Mouse (Mus musculus) cerebellum, adult (tissue): Measurements from ENCODE around the gene Nipal3.

Experiments used
- ATAC-seq: cut with Nextera tagmentation; 2 replicates; pipeline ENCODE4 v1.9.2; 2017; ENCODE audit warnings: mild to moderate bottlenecking, moderate library complexity, mixed read lengths; ENCODE audit not compliant: insufficient number of reproducible peaks, low FRiP score, low TSS enrichment

Nipal3 gene

DNA sequence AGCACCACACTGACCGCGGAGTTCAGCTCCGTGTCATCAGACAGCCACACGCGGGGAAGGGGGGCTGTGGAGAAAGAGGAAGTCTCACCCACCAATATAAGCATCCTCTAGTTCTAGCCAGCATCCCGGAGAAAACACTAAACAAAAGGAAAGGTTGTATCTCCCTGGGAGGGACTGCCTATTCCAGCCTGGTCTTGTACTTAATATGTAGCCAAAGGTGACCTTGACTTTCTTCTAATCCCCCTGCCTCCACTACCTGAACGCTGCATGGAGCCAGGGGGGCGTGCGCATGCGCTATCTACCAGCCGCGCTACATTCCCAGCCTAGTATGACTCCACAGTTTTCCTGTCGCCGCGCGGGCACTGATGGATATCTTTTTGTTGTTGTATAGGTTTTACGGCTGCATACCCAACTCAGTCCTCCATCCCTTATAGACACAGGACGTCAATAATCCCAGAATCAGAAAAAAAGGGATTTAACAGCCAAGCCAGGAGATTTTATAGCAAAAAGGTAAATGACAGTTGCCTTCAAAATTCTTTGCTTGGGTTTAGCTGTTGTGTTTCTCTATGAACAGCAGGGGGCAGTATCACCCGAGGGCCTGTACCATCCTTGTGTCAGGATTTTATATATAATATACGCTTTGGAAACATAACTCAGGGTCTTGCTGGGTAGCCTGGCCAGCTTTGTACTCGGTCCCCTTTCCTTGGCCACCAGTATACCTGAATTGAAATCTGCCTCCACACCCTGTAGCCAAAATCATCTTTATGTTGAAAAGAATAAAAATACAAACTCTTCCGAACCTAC lies 12.9 kb upstream of the Nipal3 start:
- no peak for ATAC-seq

DNA sequence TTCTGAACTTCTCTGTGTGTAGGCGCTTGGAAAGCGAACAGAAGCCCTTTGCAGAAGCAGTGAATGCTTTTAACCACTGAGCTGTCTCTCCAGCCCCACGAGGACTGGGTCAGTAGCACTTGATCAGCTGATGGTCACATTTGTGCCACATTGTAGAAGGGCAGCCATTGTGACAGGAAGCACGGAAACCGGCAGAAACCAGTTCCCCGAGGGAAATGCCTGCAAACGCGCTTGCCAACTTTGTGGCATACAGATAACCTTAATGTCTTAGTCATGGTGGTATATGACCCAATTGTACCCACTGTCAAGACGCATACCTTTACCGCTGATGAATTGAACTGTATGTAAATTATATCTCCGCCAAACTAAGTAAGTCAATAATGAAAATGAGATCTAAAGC lies 11.0 kb upstream of the Nipal3 start:
- no peak for ATAC-seq

DNA sequence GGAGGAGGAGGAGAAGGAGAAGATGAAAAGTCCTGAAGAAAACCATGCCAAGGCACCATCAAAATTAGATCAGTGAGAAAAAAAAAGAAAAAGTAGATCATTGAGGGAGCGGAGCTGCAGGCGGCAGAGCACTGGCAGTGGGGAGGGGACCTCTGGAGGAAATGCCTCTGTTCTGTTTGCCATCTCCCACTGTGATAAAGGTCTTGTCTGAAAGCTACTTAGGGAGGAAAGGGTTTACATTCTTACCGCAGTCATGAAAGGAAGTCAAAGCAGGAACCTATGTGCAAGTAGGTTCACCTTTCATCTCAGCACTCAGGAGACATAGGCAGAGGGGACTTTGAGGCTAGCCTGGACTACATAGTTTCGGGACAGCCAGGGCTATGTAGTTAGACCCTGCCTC lies 6.7 kb upstream of the Nipal3 start:
- no peak for ATAC-seq

DNA sequence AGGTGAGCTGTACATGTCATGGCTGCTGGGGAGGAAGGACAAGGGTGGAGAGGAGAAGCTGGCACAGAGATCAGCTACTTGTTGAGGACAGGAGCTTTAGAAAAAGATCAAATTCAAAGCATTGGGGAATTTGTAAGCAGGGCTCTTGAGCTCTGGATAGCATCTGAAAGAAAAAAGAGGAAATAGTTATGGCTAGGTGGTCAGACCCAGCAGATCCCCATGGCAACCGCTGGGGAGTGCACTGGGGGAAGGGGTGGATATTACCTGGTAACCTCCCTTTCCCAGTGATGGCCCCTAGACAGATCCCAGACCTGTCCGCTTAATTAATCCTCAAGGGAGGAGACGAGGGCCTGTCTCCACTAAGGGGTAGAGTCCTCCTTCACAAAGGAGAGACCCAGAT lies 5.0 kb upstream of the Nipal3 start:
- ATAC-seq: no peak

DNA sequence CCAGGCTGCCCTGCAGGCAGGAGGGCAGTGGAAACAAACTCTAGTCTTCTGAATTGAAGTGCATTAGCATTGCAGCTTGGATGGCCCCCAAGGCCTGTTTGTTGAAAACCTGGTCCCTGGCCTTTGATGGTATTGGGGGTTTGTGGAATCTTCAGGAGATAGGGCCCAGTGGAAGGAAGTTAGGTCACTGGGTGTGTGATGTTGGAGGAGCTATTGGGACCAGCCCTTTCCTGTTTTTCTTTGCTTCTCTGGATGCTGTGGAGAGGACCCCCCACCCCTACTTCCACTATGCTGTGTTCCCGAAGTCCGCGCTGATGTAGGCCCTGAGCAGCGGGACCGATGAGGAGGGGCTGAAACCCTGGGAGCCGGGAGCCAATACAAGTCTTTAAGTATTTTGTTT lies 3.3 kb upstream of the Nipal3 start:
- no peak for ATAC-seq

DNA sequence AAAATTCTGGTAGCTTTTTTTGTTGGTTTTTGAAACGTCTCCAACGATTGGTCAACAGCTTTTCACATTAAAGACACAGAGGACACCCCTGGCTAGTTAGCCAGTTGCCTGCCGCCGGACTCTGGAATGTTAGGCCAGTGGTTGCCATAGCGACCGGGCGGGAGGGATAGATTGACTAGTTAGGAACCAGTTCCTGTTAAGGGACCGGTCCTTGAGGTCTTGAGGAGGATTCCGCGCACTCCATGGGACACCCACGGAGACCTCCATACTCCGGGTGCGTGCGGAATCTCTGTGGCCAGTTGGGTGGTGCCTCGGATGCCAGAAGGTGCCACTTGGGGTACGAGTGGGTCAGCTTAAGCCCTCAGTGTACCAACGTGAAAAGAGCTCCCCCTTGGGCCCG lies 972 bp upstream of the Nipal3 start:
- ATAC-seq: no peak

DNA sequence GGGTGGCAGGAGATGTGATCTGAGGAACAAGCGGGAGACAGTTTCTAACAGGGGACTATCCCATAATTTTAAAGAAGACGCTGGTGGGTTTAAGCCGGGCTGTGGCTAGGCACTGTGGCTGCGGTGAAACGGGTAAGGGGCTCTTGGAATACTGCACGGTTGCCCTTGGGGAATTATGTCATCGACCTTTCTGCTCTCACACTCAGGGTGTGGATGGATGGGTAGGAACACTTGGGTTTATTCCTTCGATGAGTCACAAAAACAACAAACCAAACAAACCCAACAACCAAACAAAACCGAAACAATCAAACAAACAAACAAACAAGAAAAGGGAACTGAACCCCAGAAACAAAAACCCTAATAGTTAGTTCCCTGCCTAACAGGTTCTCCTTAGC lies 556 bp upstream of the Nipal3 start:
- no peak for ATAC-seq

DNA sequence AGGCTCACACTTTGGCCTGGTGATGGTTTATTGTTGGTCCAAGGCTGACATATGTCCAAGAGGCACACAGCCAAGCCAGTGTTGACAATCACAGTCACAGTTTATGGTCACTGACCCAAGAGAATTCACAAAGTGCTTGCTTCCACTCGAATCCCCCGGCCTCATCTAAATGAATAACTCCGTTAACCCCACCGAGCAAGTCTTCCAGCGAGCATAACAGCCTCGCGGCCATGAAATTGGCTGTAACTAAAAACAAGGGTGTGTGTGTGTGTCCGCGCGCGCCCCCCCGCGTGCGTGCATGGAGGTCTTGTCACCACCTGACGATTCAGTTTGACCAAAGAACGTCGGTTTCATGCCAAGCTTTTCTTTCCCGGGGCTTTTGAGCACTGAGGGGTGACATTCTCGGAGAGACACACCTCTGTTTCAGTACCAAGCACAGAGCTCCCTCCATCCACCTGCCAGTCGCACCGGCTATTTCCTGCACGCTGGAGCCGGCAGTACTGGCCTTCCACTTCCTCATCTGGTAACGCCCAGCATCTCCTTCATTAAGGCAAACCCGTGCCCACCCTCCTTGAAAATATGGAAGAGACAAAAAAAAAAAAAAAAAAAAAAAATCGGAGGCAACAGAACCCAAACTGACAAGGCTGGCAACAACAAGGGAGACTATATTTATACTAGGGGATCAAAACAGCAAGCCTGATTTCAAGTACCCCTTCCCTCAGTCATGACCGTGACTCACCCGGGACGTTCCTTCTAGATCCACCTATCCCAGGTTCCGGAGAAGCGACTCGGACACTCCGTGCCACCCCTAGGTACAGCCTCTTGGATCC lies 932 bp downstream of the Nipal3 start:
- ATAC-seq: no peak

DNA sequence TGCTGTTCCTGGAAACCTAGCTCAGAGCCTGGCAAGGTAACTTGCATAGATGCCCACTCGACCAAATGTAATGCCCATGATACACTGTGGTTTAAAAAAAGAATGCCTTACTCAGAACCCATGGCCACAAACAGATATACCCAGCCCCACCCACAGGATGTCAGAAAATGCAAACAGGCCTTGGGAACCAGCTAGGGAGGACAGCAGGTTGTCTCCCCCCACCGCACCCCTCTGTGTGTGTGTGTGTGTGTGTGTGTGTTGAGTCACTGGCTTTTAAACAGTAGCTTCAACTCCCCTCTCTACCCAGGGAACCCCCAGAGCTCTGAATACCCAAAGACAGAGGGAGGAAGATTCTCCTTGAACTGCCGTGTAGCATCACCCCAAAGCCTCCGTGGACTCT lies 1.6 kb downstream of the Nipal3 start:
- ATAC-seq: no peak

DNA sequence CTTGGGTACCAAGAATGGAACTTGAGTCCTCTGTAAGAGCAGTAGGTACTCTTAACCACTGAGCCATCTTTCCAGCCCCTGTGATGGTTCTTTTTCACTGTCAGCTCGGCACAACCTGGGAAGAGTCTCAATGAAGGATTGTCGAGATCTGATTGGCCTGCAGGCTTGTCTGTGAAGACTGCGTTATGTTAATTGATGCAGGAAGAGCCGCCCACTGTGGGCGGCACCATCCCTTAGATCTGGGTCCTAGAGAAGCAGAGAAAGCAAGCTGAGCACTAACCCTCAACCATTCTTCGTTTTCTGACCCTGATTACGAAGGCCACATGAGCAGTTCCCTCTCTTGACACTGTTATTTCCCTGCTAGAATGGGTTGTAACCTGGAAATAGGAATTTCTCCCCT lies 5.6 kb downstream of the Nipal3 start:
- no peak for ATAC-seq

DNA sequence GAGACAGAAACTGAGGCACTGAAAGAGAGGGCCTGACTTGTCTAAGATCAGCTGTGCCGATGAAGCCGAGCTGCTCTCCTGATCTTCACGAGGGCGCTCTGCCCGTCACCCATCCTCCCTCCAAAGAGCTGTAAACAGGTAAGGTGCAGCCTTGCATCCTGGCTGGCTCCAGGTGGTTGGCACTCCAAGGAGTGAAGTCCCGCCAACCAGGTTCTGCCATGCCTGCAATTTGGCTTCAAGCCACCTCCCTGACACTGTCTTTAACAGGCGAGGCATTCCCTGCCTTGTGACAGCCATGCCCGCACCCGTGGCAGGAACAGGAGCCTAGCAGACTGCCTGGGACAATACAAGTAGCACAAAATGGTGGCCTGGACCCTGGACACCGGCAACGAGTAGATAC lies 8.5 kb downstream of the Nipal3 start:
- peak; percentile 56; the same call in 1 of the 2 replicates for ATAC-seq

DNA sequence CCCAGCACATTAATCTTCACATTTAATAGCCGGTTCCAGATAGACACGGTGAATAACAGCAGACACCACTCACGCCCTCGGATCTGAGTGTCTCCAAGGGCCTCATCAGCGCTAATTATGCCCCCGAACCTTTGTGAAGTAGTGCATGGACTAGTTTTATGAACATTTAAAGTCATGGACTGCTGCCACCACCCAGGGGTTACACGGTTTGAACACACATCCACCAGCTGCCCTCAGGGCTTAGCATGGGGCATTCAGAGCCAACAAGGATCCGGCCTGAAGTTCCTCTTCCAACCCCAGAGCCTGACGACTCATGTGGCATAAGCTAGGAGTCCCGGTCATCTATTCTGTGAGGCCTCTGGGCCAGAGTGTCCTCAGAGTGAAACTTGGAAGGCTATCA lies 9.8 kb downstream of the Nipal3 start:
- ATAC-seq: no peak

DNA sequence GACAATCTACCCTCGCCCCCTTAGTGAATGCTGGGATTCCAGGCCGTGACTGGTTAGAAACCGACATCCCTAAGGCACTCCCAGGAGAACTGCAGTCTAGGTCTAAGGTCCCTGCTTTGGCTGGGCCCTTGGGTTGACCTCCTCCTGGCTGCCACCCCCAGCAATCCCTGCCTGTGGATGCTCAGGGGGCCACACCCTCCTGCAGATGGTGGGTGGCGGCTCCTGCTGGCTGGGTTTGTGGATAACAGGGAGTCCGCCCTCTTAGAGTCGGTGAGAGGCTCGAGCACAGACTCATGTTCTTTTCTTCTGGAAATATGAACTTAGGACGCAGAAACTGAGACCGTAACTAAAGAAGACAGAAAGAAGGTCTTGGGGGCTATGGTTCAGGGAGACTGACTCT lies 14.5 kb downstream of the Nipal3 start:
- ATAC-seq: no peak

DNA sequence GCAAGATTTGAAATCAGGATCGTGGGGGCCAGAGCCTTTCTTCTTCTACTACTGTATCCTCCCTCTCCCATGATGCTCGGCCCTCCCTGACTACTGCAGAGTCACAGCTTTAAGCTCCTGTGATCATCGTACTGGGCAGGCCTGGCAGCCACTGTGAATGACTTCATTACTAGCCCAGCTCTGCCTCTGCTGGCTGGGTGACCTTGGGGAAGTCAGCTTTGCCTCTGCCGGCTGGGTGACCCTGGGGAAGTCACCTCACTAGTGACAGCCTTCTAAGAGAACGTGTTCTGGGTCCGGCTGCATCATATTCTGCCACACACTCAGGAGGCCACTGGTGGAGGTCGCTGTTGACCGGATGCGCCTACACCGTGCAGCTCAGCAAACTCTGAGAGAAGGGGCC lies 17.0 kb downstream of the Nipal3 start:
- no peak for ATAC-seq

DNA sequence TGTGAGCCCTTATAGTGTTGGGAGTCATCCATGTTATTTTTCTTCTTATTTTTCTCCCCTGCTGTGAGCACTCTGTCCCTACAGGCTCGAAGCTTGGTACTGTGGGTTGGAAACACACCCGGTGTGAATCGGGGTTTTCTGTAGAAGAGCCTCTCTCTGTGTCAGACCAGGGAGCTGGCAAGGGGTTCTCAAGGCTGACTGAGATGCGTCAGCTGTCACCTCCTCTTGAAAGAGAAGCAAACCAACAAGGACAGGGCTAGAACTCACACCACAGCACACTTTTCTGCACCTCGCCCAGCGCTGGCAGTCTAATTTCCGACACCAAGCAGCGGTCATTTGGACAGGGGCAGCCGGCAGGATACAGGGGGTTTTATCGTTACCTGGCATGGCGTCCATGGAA lies 31.4 kb downstream of the Nipal3 start:
- ATAC-seq: no peak

DNA sequence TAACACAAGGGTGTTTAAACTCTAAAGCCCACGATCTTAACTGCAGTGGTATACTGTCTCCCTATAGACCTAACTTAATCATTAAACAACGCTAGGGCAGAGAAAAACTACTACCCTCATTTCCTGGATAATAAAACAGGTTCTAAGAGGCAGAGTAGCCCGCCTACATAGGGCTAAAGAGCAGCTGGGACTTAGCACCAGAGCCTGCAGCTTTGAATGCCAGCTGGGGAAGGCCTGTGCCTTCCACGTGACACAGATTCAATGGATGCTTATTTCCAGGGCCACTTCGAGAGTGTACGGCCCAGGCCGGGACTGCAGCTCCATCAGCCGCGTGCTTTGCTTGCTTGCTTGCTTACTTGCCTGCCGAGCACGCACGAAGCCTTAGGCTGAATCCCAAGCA lies 41.3 kb downstream of the Nipal3 start:
- ATAC-seq: no peak

DNA sequence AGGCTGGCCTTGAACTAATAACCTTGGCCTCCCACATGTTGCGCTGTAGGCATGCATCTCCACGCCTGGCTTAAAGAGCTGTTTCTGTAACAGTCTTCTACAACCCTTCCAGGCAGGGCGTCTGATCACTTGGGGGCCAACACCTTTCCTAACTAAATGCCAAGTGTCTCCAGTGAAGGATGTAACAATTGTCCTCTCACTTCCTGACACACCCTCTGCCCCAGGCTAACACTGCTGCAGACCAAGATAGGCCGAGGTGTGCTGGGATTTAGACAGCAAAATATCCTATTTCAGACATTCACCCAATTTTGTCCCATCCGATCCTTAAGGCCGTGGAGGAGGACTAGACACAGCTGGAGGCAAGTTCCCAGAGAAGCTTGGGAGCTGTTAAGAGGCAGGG lies 41.7 kb downstream of the Nipal3 start:
- ATAC-seq: no peak

DNA sequence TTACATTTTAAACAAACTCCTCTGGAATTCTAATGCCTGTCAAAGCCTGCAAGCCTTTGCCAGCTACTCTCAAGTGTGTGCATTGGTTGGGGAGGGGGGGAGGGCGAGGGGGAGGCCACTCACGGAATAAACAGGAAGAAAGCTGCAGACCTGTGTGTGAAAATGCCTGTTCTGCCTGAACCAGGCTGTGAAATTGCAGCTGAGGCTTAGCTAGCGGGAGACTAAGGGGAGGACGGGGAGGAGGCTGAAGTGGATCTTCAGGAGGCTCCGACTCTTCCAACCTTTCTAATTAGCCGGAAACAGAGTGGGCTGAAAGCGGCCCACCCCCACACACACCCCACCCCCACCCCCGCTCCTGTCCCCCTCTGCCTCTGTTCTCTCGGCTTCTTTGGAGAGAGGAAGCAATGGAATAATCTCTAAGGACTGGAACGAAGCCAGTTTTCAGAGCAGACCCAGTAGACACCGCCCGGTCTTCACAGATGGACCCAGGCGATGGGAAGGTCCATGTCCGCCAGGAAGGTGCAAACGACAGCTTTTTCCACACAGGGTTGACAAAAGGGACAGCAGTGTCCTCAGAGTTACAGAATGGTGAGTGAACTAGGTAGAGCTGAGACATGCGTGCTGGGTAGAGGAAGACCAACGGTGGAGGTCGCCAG lies 43.4 kb downstream of the Nipal3 start:
- no peak for ATAC-seq

DNA sequence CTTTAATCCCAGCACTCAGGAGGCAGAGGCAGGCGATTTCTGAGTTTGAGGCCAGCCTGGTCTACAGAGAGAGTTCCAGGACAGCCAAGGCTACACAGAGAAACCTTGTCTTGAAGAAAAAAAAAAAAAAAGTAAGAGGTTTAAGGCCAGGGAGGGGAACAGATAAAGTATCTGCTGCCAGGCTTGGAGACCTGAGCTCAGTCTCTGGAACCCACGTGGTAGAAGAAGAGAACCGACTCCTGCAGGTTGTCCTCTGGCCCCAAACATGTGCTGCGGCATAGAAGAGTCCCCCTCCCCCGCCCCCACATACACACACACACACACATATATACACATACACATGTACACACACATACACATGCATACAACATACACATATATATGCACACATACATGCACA lies 52.4 kb downstream of the Nipal3 start:
- ATAC-seq: no peak

DNA sequence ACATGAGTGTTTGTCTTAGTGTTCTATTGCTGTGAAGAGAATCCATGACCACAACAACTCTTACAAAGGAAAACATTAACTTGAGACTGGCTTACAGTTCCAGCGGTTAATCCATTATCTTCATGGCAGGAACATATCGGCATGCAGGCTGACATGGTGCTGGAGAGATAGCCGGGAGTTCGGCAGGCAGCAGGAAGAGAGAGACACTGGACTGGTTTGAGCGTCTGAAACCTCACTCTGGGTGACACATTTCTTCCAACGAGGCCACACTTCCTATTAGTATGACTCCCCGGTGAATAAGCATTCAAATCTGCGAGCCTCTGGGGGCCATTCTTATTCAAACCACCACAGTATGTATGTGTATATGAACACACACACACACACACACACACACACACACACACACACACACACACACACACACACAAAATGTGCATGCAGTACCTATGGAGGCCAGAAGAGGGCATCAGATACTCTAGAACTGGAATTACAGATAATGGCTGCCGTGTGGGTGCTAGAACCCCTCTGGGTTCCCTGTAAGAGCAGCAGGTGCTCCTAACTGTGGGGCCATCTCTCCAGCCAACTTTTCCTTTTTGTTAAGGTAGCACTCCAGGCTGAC lies 54.8 kb downstream of the Nipal3 start:
- ATAC-seq: no peak

DNA sequence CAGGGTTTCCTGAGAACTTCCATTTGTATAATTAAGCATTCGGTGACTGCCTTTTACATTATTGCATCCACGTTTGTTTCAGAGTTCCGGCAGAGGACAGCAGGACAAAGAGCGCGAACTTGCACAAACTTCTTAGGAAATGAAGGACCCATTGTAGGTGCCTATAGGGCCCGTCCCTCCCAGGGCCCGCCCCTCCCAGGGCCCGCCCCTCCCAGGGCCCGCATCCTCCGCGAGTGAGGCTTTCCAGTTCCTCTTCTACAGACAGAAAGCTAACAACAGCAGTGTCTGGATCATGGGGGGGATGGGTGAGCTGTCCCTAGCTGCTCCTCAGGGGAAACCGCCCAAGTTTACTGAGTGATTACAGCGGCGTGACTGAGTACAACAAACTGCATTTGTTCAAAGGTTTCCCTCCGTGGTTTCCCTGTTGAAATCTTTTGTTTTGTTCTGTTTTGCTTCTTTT lies 55.6 kb downstream of the Nipal3 start:
- ATAC-seq: no peak
